Mouse (Mus musculus) ES-CJ7 (cell line): ENCODE measurements around the gene Snrpa1.

Experiments
- DNase-seq: peaks from one replicate; pipeline ENCODE4 v3.0.0; 2011; ENCODE audit warnings: low read depth, low spot score

The Snrpa1 gene

GRCm38 (mm10) chr7:66058703-66059102, at the start of gene Snrpa1:
Gene Snrpa1 (plus strand): TSS chr7:66059003.
- DNase-seq, result no peak

- no peak for DNase-seq
Observed at GRCm38 (mm10) chr7:66010518-66010917, 48.3 kb upstream of the Snrpa1 start.

GRCm38 (mm10) chr7:66027747-66028146, 31.1 kb upstream of the Snrpa1 start:
- peak; percentile 40 for DNase-seq

- no peak for DNase-seq
Observed at GRCm38 (mm10) chr7:66028766-66029512, 29.9 kb upstream of the Snrpa1 start.

- DNase-seq, result no peak
Observed at GRCm38 (mm10) chr7:66036809-66037208, 22.0 kb upstream of the Snrpa1 start.

GRCm38 (mm10) chr7:66038261-66038660, 20.5 kb upstream of the Snrpa1 start:
- DNase-seq, result no peak

GRCm38 (mm10) chr7:66038730-66039129, 20.1 kb upstream of the Snrpa1 start:
- no peak for DNase-seq

- no peak for DNase-seq
Observed at GRCm38 (mm10) chr7:66040026-66040814, 18.6 kb upstream of the Snrpa1 start.

GRCm38 (mm10) chr7:66043552-66044459, 15.0 kb upstream of the Snrpa1 start, which contains the start of gene Gm45213:
Gene Gm45213 (plus strand): TSS chr7:66043602.
- no peak for DNase-seq

- DNase-seq, result no peak
Observed at GRCm38 (mm10) chr7:66044617-66045016, 14.2 kb upstream of the Snrpa1 start.

GRCm38 (mm10) chr7:66046921-66047918, 11.6 kb upstream of the Snrpa1 start:
- no peak for DNase-seq

- no peak for DNase-seq
Observed at GRCm38 (mm10) chr7:66047975-66048374, 10.8 kb upstream of the Snrpa1 start.

GRCm38 (mm10) chr7:66048446-66049230, 10.2 kb upstream of the Snrpa1 start:
- no peak for DNase-seq

- no peak for DNase-seq
Observed at GRCm38 (mm10) chr7:66053946-66054483, 4.8 kb upstream of the Snrpa1 start.

- DNase-seq, result peak; percentile 10
Observed at GRCm38 (mm10) chr7:66055356-66055755, 3.4 kb upstream of the Snrpa1 start.

GRCm38 (mm10) chr7:66060066-66060956, 1.5 kb downstream of the Snrpa1 start:
- DNase-seq, result peak; percentile 85

GRCm38 (mm10) chr7:66061057-66061456, 2.3 kb downstream of the Snrpa1 start:
- DNase-seq, result no peak

- DNase-seq, result no peak
Observed at GRCm38 (mm10) chr7:66076411-66076810, 17.6 kb downstream of the Snrpa1 start.
